Mouse (Mus musculus) limb, embryonic 12.5 days (tissue): ENCODE measurements around the gene Car5b. TPM values are rescaled to one million over a fixed set of nuclear protein-coding genes. Genes with fewer than 3 reads are reported as not detected.

Source experiments
- ATAC-seq: fragments of 200-750 bp; cut with Nextera tagmentation; 2 replicates; pipeline ENCODE4 v1.8.0; 2017; ENCODE audit warnings: low read depth, moderate TSS enrichment; ENCODE audit not compliant: insufficient number of reproducible peaks, insufficient read depth, low FRiP score, low TSS enrichment
- H3K27ac ChIP-seq: fragments of 300-500 bp; sonication (generic); 2 replicates; pipeline ENCODE4 v1.5.1; 2016; ENCODE audit warnings: mild to moderate bottlenecking, moderate library complexity
- H3K27me3 ChIP-seq: fragments of 300-500 bp; sonication (generic); 2 replicates; pipeline ENCODE4 v1.6.1; 2016; ENCODE audit warnings: mild to moderate bottlenecking, moderate library complexity
- H3K36me3 ChIP-seq: fragments of 300-500 bp; sonication (generic); 2 replicates; pipeline ENCODE4 v1.6.1; 2016; ENCODE audit warnings: mild to moderate bottlenecking, moderate library complexity
- H3K4me1 ChIP-seq: fragments of 300-500 bp; sonication (generic); replicated peaks from 2 replicates; pipeline ENCODE4 v1.6.1; 2016
- H3K4me2 ChIP-seq: fragments of 300-500 bp; sonication (generic); 2 replicates; pipeline ENCODE4 v1.6.1; 2016; ENCODE audit warnings: mild to moderate bottlenecking, moderate library complexity
- H3K4me3 ChIP-seq: fragments of 300-500 bp; sonication (generic); replicated peaks from 2 replicates; pipeline ENCODE4 v1.5.1; 2016; ENCODE audit warnings: mild to moderate bottlenecking
- H3K9ac ChIP-seq: fragments of 300-500 bp; sonication (generic); replicated peaks from 2 replicates; pipeline ENCODE4 v1.6.1; 2016; ENCODE audit warnings: mild to moderate bottlenecking, moderate library complexity
- H3K9me3 ChIP-seq: fragments of 300-500 bp; sonication (generic); 2 replicates; pipeline ENCODE4 v1.6.1; 2016; ENCODE audit warnings: mild to moderate bottlenecking, moderate library complexity
- WGBS: fragments of 180-500 bp; shearing (Covaris S2); methylation state at CpG from one replicate; pipeline ENCODE4 v1.1.7; 2016; 5-methylcytosine and 5-hydroxymethylcytosine counted together
- polyA plus RNA-seq: library from polyadenylated mRNA; unstranded; fragments of >200 nt; fragmentation: Nextera tagmentation; extraction: Ambion mirVana; gene quantifications from 2 replicates; pipeline ENCODE4 v1.2.1, GENCODE M21; 2016

Gene Car5b
- polyA plus RNA-seq, 1 experiment from 2014 or later = 1.2 TPM

GRCm38 (mm10) chrX:164035401-164035800 lies 7.6 kb upstream of the Car5b start:
- Histone ChIP-seq H3K4me1 (no peaks in the 10 kb centered on the region), H3K9me3 (no peaks in the 10 kb centered on the region), H3K4me3 (no peak overlapping the region), H3K36me3 (no peaks in the 10 kb centered on the region), H3K9ac (no peak overlapping the region), H3K27ac (no peak overlapping the region), H3K27me3 (peaks cover 17% of the 10 kb centered on the region), H3K4me2 (no peak overlapping the region)
- no peak for ATAC-seq
- WGBS = 83% methylated on average over 2 of the region's 2 CpGs

DNA sequence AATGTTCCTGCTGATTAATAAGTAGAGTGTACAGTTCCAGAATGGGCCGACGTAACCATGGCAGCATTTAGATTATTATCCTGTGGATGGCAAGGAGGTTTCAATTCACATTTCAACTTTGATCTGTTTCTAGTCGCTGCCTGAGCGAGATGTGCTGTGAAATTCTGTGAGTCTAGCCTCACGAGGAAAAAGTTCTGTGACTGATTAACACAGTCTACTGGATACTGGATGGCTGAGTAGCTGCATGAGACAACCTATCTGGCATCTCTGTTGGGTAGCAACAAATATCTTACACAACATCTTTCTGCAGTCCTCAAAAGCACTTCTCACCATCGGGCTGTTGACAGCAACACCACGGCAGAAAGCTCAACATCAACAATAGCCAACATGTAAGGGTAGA lies 4.7 kb upstream of the Car5b start:
- H3K4me1 ChIP-seq = no peaks in the 10 kb centered on the region
- no peak overlapping the region for H3K9ac ChIP-seq
- H3K9me3 ChIP-seq = no peaks in the 10 kb centered on the region
- no peak overlapping the region for H3K27ac ChIP-seq
- peaks cover 14% of the 10 kb centered on the region for H3K27me3 ChIP-seq
- no peak overlapping the region for H3K4me3 ChIP-seq
- no peak overlapping the region for H3K4me2 ChIP-seq
- no peak for ATAC-seq
- WGBS = 84% methylated on average over 7 of the region's 7 CpGs
- no peaks in the 10 kb centered on the region for H3K36me3 ChIP-seq

DNA sequence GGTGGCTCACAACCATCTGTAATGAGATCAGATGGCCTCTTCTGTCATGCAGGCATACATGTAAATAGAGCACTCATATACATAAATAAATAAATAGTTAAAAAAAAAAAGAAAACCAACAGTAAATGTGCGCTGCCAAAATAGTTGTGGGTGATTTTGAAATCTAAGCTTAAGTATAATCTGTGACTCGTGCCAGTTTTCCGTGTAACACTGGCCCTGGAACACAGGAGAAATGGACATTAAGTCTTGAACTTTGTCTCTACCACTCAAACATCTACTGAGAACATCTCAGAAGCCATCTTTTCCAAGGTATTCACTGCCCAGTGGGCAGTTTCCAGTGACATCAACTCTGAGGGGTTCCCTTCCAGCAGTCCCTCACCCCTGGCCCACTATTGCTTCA lies 12.2 kb downstream of the Car5b start:
- Histone ChIP-seq H3K4me3 (no peak overlapping the region), H3K9ac (no peak overlapping the region), H3K4me2 (no peak overlapping the region), H3K27ac (no peak overlapping the region), H3K36me3 (no peaks in the 10 kb centered on the region), H3K9me3 (no peaks in the 10 kb centered on the region), H3K27me3 (peaks cover 17% of the 10 kb centered on the region), H3K4me1 (no peaks in the 10 kb centered on the region)
- ATAC-seq = no peak
- WGBS = 93% methylated on average over 3 of the region's 3 CpGs

DNA sequence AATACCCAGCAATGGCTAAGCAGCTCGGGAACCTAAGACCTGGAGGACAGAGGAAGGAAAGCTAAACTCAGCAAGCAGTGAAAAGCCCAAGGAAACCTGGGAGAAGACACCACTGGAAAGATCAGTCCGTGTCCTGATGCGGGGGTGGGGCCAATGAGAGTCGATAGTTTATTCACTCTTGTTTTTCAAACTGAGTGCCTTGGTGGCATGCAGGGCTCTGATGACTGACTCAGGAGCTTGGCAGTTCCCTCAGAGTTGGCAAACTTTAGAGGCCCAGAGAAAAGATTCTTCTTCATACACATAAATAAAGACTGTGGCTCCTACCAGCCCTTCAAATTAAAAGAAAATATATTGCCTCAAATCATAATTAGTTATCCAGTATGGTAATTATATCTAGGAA lies 12.8 kb downstream of the Car5b start:
- no peaks in the 10 kb centered on the region for H3K36me3 ChIP-seq
- 79% methylated on average over 4 of the region's 4 CpGs for WGBS
- peaks cover 17% of the 10 kb centered on the region for H3K27me3 ChIP-seq
- H3K9ac ChIP-seq = no peak overlapping the region
- no peaks in the 10 kb centered on the region for H3K4me1 ChIP-seq
- H3K4me3 ChIP-seq = no peak overlapping the region
- no peak for ATAC-seq
- H3K4me2 ChIP-seq = no peak overlapping the region
- no peak overlapping the region for H3K27ac ChIP-seq
- H3K9me3 ChIP-seq = no peaks in the 10 kb centered on the region

DNA sequence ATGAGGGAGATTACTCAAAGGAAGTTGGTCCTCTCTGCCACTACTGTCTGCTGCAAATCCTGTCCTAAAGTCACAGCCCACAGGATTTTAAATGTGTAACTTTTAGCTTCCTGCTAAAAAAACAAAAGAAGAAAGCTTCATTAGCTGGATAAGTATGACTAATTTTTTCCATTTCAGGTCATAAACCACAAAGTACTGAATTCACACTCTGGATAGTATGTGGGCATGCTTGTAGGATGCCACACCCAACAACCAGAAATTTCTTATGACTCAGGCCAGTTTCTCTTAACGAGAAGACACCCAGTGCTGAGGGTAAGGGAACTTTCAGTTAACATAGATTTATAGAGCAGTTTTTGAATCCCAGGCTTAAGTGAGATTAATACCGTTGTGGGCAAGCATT lies 14.5 kb downstream of the Car5b start:
- ATAC-seq = no peak
- H3K9me3 ChIP-seq = no peaks in the 10 kb centered on the region
- H3K27ac ChIP-seq = no peak overlapping the region
- no peak overlapping the region for H3K4me3 ChIP-seq
- H3K4me2 ChIP-seq = no peak overlapping the region
- H3K4me1 ChIP-seq = no peaks in the 10 kb centered on the region
- H3K36me3 ChIP-seq = no peaks in the 10 kb centered on the region
- H3K27me3 ChIP-seq = peaks cover 17% of the 10 kb centered on the region
- H3K9ac ChIP-seq = no peak overlapping the region
- 72% methylated on average over 2 of the region's 2 CpGs for WGBS

DNA sequence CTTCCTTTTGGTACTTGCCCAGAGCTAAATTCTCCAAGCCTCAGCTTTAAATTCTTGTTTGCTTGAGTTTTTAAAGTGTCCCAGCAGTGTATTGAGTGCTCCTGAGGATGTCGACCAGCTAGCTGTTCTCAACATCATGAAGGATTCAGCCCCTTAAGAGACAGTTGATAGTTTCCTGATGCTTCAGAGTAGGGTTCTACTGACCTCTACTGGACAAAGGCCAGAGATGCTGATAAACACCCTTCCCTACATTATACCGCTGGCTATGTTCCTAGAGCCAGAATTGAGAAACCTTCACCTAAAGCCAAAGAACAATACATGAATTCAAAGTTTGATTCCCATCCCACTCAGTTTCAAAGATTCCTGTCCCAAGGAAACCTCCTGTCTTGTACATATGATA lies 23.0 kb downstream of the Car5b start:
- no peaks in the 10 kb centered on the region for H3K36me3 ChIP-seq
- H3K27ac ChIP-seq = no peak overlapping the region
- H3K9ac ChIP-seq = no peak overlapping the region
- no peaks in the 10 kb centered on the region for H3K4me1 ChIP-seq
- H3K27me3 ChIP-seq = no peaks in the 10 kb centered on the region; the same call in 1 of the 2 replicates
- no peak for ATAC-seq
- no peak overlapping the region for H3K4me2 ChIP-seq
- 30% methylated on average over 2 of the region's 2 CpGs for WGBS
- H3K9me3 ChIP-seq = no peaks in the 10 kb centered on the region
- no peak overlapping the region for H3K4me3 ChIP-seq

DNA sequence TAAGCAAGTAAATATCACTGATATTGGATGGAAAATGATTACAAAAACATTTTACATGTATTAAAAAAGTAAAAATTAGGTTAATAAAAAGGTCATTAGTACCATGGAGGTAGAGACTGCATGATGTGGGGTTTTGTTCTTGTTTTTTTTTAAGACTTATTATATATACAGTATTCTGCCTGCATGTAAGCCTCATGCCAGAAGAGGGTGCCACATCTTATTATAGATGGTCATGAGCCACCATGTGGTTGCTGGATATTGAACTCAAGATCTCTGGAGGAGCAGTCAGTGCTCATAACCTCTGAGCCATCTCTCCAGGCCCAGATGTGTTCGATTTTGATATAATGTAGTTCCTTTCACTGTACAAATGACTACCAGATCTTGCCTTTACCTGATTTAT lies 27.9 kb downstream of the Car5b start:
- Histone ChIP-seq H3K9ac (no peak overlapping the region), H3K36me3 (no peaks in the 10 kb centered on the region), H3K27ac (no peak overlapping the region), H3K27me3 (peaks cover 15% of the 10 kb centered on the region), H3K9me3 (no peaks in the 10 kb centered on the region), H3K4me2 (no peak overlapping the region), H3K4me1 (no peaks in the 10 kb centered on the region), H3K4me3 (no peak overlapping the region)
- ATAC-seq = no peak
- WGBS = 85% methylated on average over 1 of the region's 1 CpGs

- Histone ChIP-seq H3K27ac (no peak overlapping the region), H3K9me3 (no peaks in the 10 kb centered on the region), H3K4me3 (no peak overlapping the region), H3K4me1 (no peaks in the 10 kb centered on the region), H3K4me2 (no peak overlapping the region), H3K27me3 (peaks cover 17% of the 10 kb centered on the region), H3K36me3 (no peaks in the 10 kb centered on the region), H3K9ac (no peak overlapping the region)
- ATAC-seq = no peak
- 86% methylated on average over 3 of the region's 3 CpGs for WGBS
Observed at GRCm38 (mm10) chrX:163996754-163997153, 31.0 kb downstream of the Car5b start.

DNA sequence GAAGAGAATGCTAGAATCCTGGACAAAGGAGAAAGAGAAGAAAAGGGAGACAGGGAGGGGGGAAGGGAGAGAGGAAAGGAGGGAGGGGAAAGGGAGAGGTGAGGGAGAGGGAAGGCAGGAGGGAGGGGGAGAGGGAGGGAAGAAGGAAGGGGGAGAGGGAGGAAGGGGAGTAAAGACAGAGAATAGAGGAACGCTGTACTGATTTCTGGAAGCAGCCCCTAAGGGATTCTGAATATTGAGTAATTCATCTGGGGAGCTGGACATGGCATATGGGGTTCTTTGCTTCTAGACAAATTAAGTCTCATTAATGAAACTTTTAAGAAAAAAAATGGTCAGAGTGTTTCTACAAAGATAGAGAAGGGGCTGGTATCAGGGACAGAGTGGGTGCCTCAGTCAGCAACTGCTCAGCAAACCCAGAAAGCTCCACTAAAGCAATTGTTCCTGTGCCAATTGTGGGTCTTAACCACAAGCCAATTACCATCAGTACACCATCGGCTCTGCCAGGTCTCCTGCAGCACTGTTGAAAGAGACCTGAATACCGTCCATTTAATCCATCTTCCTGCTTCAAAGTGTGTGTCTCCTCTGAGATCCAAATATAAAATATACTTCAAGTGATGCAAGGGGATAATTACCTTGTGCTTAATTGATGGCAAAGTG lies 40.0 kb downstream of the Car5b start:
- Histone ChIP-seq H3K4me2 (no peak overlapping the region), H3K27me3 (peaks cover 10% of the 10 kb centered on the region), H3K4me3 (no peak overlapping the region), H3K36me3 (no peaks in the 10 kb centered on the region), H3K27ac (no peak overlapping the region), H3K4me1 (no peaks in the 10 kb centered on the region), H3K9me3 (no peaks in the 10 kb centered on the region), H3K9ac (no peak overlapping the region)
- no peak for ATAC-seq
- WGBS = 63% methylated on average over 3 of the region's 3 CpGs

- Histone ChIP-seq H3K4me3 (no peak overlapping the region), H3K27ac (peak overlapping the region; percentile 85), H3K9me3 (no peaks in the 10 kb centered on the region), H3K4me1 (no peaks in the 10 kb centered on the region), H3K4me2 (no peak overlapping the region), H3K9ac (no peak overlapping the region), H3K27me3 (peaks cover 18% of the 10 kb centered on the region), H3K36me3 (no peaks in the 10 kb centered on the region)
- ATAC-seq = peak; percentile 85
- WGBS = 58% methylated on average over 6 of the region's 6 CpGs
Observed at GRCm38 (mm10) chrX:163982129-163982528, 45.7 kb downstream of the Car5b start.

DNA sequence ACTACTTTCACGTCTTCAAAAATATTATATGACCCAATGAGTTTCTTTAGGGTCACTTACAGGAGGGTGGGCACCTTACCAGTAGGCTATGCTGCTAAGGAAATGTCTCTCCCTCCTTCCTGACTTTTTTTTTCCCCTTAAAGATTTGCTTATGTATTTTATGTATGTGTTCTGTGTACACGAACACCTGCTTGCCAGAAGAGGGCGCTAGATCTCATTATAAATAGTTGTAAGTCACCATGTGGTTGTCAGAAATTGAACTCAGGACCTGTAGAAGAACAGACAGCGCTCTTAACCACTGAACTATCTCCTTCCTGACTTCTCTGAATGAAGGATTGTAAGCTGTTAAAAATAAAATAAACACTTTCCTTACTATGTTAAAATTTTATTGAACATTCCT lies 46.3 kb downstream of the Car5b start:
- H3K4me3 ChIP-seq = no peak overlapping the region
- H3K27me3 ChIP-seq = peaks cover 18% of the 10 kb centered on the region
- H3K9me3 ChIP-seq = no peaks in the 10 kb centered on the region
- H3K4me2 ChIP-seq = no peak overlapping the region
- 46% methylated on average over 4 of the region's 4 CpGs for WGBS
- H3K4me1 ChIP-seq = no peaks in the 10 kb centered on the region
- peak overlapping the region; percentile 50; the same call in 1 of the 2 replicates for H3K27ac ChIP-seq
- H3K9ac ChIP-seq = no peak overlapping the region
- no peaks in the 10 kb centered on the region for H3K36me3 ChIP-seq
- no peak for ATAC-seq

DNA sequence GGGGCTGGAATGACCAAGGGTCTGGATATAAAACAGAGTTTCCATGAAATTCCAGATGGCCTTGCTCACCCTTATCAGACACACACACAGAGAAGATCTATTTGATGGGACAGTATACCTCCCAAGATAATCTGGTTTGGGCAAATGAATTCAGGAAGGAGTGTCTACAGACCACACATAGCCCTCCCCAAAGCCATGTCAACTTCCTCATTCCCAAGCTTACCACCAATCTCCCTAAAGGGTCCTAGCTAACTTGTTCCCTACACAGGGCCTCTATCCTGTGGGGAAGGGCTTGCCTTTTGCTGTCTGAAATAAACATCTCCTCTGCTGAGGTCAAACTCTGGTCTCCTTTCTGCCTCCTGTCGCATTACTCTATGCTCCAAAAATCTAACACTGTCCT lies 46.7 kb downstream of the Car5b start:
- peaks cover 18% of the 10 kb centered on the region for H3K27me3 ChIP-seq
- peak overlapping the region; percentile 50; the same call in 1 of the 2 replicates for H3K27ac ChIP-seq
- 95% methylated on average over 1 of the region's 1 CpGs for WGBS
- H3K36me3 ChIP-seq = no peaks in the 10 kb centered on the region
- ATAC-seq = no peak
- no peaks in the 10 kb centered on the region for H3K9me3 ChIP-seq
- H3K4me2 ChIP-seq = no peak overlapping the region
- H3K4me3 ChIP-seq = no peak overlapping the region
- H3K9ac ChIP-seq = no peak overlapping the region
- H3K4me1 ChIP-seq = no peaks in the 10 kb centered on the region
